Mouse (Mus musculus): ENCODE data around the gene Ccdc32.

DNA sequence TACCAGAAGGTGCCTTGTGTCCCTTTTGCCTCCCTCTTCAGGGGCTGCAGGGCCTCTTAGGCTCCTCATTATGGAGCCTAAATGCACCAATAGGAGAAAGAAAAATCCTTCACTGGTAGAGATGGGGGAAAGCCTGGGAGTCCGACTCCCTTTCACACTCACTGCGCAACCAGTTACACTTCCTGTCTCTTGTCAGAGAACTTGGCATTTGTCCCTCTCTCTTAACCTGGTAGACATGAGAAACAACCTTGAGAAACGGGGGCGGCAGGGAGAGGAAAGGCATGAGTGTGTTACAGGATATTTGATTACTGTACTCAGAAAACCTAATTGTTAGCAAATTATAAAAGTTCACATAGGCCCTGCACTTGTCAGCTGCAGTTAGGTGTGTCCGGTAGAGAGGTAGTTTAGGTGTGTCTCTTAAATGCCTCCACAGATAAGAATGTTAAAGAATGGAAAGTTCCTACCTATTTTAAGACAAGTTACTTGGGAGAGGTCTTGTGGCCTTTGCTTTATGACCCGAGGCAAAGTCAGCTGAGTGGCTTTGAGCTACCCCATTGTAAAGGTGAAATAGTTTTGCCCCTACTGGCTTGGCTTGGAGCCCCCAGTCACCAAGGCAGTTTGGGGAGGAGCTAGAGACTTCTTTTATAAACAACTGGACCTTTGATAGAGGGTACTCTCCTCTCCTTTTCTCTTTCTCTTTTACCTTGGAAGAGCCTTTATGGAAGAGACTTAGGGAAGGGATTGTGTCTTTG is 30.9 kb downstream of the Ccdc32 start:
- no peak for TF ChIP-seq POLR2A (IDR thresholded peaks at IDR 0.05; ENCODE audit: insufficient read length, low read depth)
- TF ChIP-seq TCF12 (IDR thresholded peaks at IDR 0.05; ENCODE audit: insufficient read depth, poor library complexity, severe bottlenecking), result no peak
- TF ChIP-seq SRF (IDR thresholded peaks at IDR 0.05; ENCODE audit: control insufficient read depth, insufficient read length, low read depth), result no peak
- TF ChIP-seq POLR2AphosphoS2 (IDR thresholded peaks at IDR 0.05; ENCODE audit: insufficient read length, low read depth), result no peak
- TF ChIP-seq E2F4 (IDR thresholded peaks at IDR 0.05; ENCODE audit: insufficient read depth), result no peak
- no peak for TF ChIP-seq CEBPB (IDR thresholded peaks at IDR 0.05; ENCODE audit: insufficient read depth, poor library complexity, severe bottlenecking)
- no peak for TF ChIP-seq USF1 (IDR thresholded peaks at IDR 0.05; ENCODE audit: low read depth)

Data from myocyte (in vitro differentiated cells).